Mouse (Mus musculus): Measurements from ENCODE around the gene A030005L19Rik. TPM values are rescaled to one million over a fixed set of nuclear protein-coding genes. Genes with fewer than 3 reads are reported as not detected.
"Not testable (repeated sequence)": the region's sequence is repeated elsewhere in the genome, so short reads cannot be mapped to it uniquely, and the experiment has no call there.

A030005L19Rik gene
- 1.6 and 2.0 TPM in 2 replicates for polyA plus RNA-seq (2012; ENCODE audit: insufficient read depth, insufficient read length, missing spikeins)

- H3K4me1 ChIP-seq (ENCODE audit: control insufficient read depth, insufficient read depth, low read length) = peaks cover 10% of the 10 kb centered on the region
- H3K4me3 ChIP-seq (ENCODE audit: insufficient read depth, low read length) = no peak within 1 kb of the TSS
These were observed at the start of gene A030005L19Rik for GRCm38 (mm10) chr1:82913025-82913424. Gene A030005L19Rik, plus strand, starts transcription at chr1:82913325.

GRCm38 (mm10) chr1:82870202-82870601 is 42.9 kb upstream of the A030005L19Rik start:
- TF ChIP-seq CTCF (IDR thresholded peaks at IDR 0.05; ENCODE audit: low read depth, low read length) = no peak
- TF ChIP-seq POLR2A (IDR thresholded peaks at IDR 0.05; ENCODE audit: borderline replicate concordance, low read depth, low read length) = no peak
- Histone ChIP-seq H3K4me3 (ENCODE audit: insufficient read depth, low read length) (no peak overlapping the region), H3K27ac (ENCODE audit: insufficient read depth, low read depth, low read length) (no peak overlapping the region), H3K4me1 (ENCODE audit: control insufficient read depth, insufficient read depth, low read length) (no peaks in the 10 kb centered on the region; the same call in 1 of the 2 replicates)

More at GRCm38 (mm10) chr1:82913025-82913424, at the start of gene A030005L19Rik:
- TF ChIP-seq CTCF (IDR thresholded peaks at IDR 0.05; ENCODE audit: low read depth, low read length) (no peak), POLR2A (IDR thresholded peaks at IDR 0.05; ENCODE audit: borderline replicate concordance, low read depth, low read length) (no peak)
- no peak within 1 kb of the TSS for H3K27ac ChIP-seq (ENCODE audit: insufficient read depth, low read depth, low read length)

GRCm38 (mm10) chr1:82879172-82879571 is 34.0 kb upstream of the A030005L19Rik start:
- H3K4me1 ChIP-seq (ENCODE audit: control insufficient read depth, insufficient read depth, low read length) = peaks cover 4% of the 10 kb centered on the region; the same call in 1 of the 2 replicates
- no peak overlapping the region for H3K4me3 ChIP-seq (ENCODE audit: insufficient read depth, low read length)
- no peak overlapping the region for H3K27ac ChIP-seq (ENCODE audit: insufficient read depth, low read depth, low read length)
- TF ChIP-seq POLR2A (IDR thresholded peaks at IDR 0.05; ENCODE audit: borderline replicate concordance, low read depth, low read length) (no peak), CTCF (IDR thresholded peaks at IDR 0.05; ENCODE audit: low read depth, low read length) (no peak)

- no peak overlapping the region for H3K27ac ChIP-seq (ENCODE audit: insufficient read depth, low read depth, low read length)
- TF ChIP-seq CTCF (IDR thresholded peaks at IDR 0.05; ENCODE audit: low read depth, low read length) (no peak), POLR2A (IDR thresholded peaks at IDR 0.05; ENCODE audit: borderline replicate concordance, low read depth, low read length) (no peak)
- peaks cover 4% of the 10 kb centered on the region; the same call in 1 of the 2 replicates for H3K4me1 ChIP-seq (ENCODE audit: control insufficient read depth, insufficient read depth, low read length)
- no peak overlapping the region for H3K4me3 ChIP-seq (ENCODE audit: insufficient read depth, low read length)
These were observed 32.9 kb upstream of the A030005L19Rik start for GRCm38 (mm10) chr1:82880196-82880595.

GRCm38 (mm10) chr1:82893269-82893668 is 19.9 kb upstream of the A030005L19Rik start:
- Histone ChIP-seq H3K27ac (ENCODE audit: insufficient read depth, low read depth, low read length) (no peak overlapping the region), H3K4me1 (ENCODE audit: control insufficient read depth, insufficient read depth, low read length) (no peaks in the 10 kb centered on the region)
- TF ChIP-seq CTCF (IDR thresholded peaks at IDR 0.05; ENCODE audit: low read depth, low read length) (no peak), POLR2A (IDR thresholded peaks at IDR 0.05; ENCODE audit: borderline replicate concordance, low read depth, low read length) (no peak)

GRCm38 (mm10) chr1:82900567-82900966 is 12.6 kb upstream of the A030005L19Rik start:
- Histone ChIP-seq H3K4me1 (ENCODE audit: control insufficient read depth, insufficient read depth, low read length) (no peaks in the 10 kb centered on the region), H3K27ac (ENCODE audit: insufficient read depth, low read depth, low read length) (no peak overlapping the region), H3K4me3 (ENCODE audit: insufficient read depth, low read length) (no peak overlapping the region)
- no peak for TF ChIP-seq CTCF (IDR thresholded peaks at IDR 0.05; ENCODE audit: low read depth, low read length)
- no peak for TF ChIP-seq POLR2A (IDR thresholded peaks at IDR 0.05; ENCODE audit: borderline replicate concordance, low read depth, low read length)

More at GRCm38 (mm10) chr1:82893269-82893668, 19.9 kb upstream of the A030005L19Rik start:
- no peak overlapping the region for H3K4me3 ChIP-seq (ENCODE audit: insufficient read depth, low read length)

GRCm38 (mm10) chr1:82901201-82901600 is 11.9 kb upstream of the A030005L19Rik start:
- H3K27ac ChIP-seq (ENCODE audit: insufficient read depth, low read depth, low read length) = no peak overlapping the region
- TF ChIP-seq CTCF (IDR thresholded peaks at IDR 0.05; ENCODE audit: low read depth, low read length) (no peak), POLR2A (IDR thresholded peaks at IDR 0.05; ENCODE audit: borderline replicate concordance, low read depth, low read length) (no peak)
- no peak overlapping the region for H3K4me3 ChIP-seq (ENCODE audit: insufficient read depth, low read length)
- no peaks in the 10 kb centered on the region for H3K4me1 ChIP-seq (ENCODE audit: control insufficient read depth, insufficient read depth, low read length)

GRCm38 (mm10) chr1:82905886-82906285 is 7.2 kb upstream of the A030005L19Rik start:
- TF ChIP-seq POLR2A (IDR thresholded peaks at IDR 0.05; ENCODE audit: borderline replicate concordance, low read depth, low read length) (no peak), CTCF (IDR thresholded peaks at IDR 0.05; ENCODE audit: low read depth, low read length) (no peak)
- Histone ChIP-seq H3K4me1 (ENCODE audit: control insufficient read depth, insufficient read depth, low read length) (peaks cover 6% of the 10 kb centered on the region), H3K4me3 (ENCODE audit: insufficient read depth, low read length) (no peak overlapping the region), H3K27ac (ENCODE audit: insufficient read depth, low read depth, low read length) (no peak overlapping the region)

- not testable (repeated sequence) for H3K27ac ChIP-seq (ENCODE audit: insufficient read depth, low read depth, low read length); H3K4me3 ChIP-seq (ENCODE audit: insufficient read depth, low read length)
- peaks cover 10% of the 10 kb centered on the region for H3K4me1 ChIP-seq (ENCODE audit: control insufficient read depth, insufficient read depth, low read length)
These were observed 309 bp downstream of the A030005L19Rik start for GRCm38 (mm10) chr1:82913434-82913833.

GRCm38 (mm10) chr1:82924650-82925049 is 11.5 kb downstream of the A030005L19Rik start, which contains the start of gene A030014E15Rik:
Gene A030014E15Rik, plus strand, starts transcription at chr1:82924917.
- H3K4me1 ChIP-seq (ENCODE audit: control insufficient read depth, insufficient read depth, low read length) = peaks cover 11% of the 10 kb centered on the region
- H3K27ac ChIP-seq (ENCODE audit: insufficient read depth, low read depth, low read length) = peak within 1 kb of the TSS; percentile 82
- TF ChIP-seq CTCF (IDR thresholded peaks at IDR 0.05; ENCODE audit: low read depth, low read length) (no peak), POLR2A (IDR thresholded peaks at IDR 0.05; ENCODE audit: borderline replicate concordance, low read depth, low read length) (no peak)
- peak within 1 kb of the TSS; percentile 34; the same call in 1 of the 2 replicates for H3K4me3 ChIP-seq (ENCODE audit: insufficient read depth, low read length)

GRCm38 (mm10) chr1:82930558-82930957 is 17.4 kb downstream of the A030005L19Rik start:
- H3K4me1 ChIP-seq (ENCODE audit: control insufficient read depth, insufficient read depth, low read length); H3K27ac ChIP-seq (ENCODE audit: insufficient read depth, low read depth, low read length); H3K4me3 ChIP-seq (ENCODE audit: insufficient read depth, low read length): not testable (repeated sequence)

GRCm38 (mm10) chr1:82931326-82931725 is 18.2 kb downstream of the A030005L19Rik start, which contains the start of gene Gm6217:
Gene Gm6217, minus strand, starts transcription at chr1:82931399.
- H3K27ac ChIP-seq (ENCODE audit: insufficient read depth, low read depth, low read length); H3K4me1 ChIP-seq (ENCODE audit: control insufficient read depth, insufficient read depth, low read length); H3K4me3 ChIP-seq (ENCODE audit: insufficient read depth, low read length): not testable (repeated sequence)

Data from bone marrow macrophage, adult 2 months (primary cell).